Mouse (Mus musculus) lung, embryonic 16.5 days (tissue): ENCODE results near the gene Kcnk5. TPM values are rescaled to one million over a fixed set of nuclear protein-coding genes. Genes with fewer than 3 reads are reported as not detected.

ENCODE experiments used
- ATAC-seq: fragments of 200-750 bp; cut with Nextera tagmentation; 2 replicates; pipeline ENCODE4 v1.8.0; 2017; ENCODE audit warnings: low read depth, mild to moderate bottlenecking, moderate library complexity
- H3K27ac ChIP-seq: fragments of 300-500 bp; sonication (generic); 2 replicates; pipeline ENCODE4 v1.5.1; 2014; ENCODE audit warnings: mild to moderate bottlenecking, control low read depth, low read length
- H3K27me3 ChIP-seq: fragments of 300-500 bp; sonication (generic); 2 replicates; pipeline ENCODE4 v1.6.1; 2014; ENCODE audit warnings: low read depth, low read length, mixed read lengths; ENCODE audit not compliant: control insufficient read depth, insufficient read depth
- H3K36me3 ChIP-seq: fragments of 300-500 bp; sonication (generic); 2 replicates; pipeline ENCODE4 v1.6.1; 2014; ENCODE audit warnings: low read length; ENCODE audit not compliant: control insufficient read depth, insufficient read depth
- H3K4me1 ChIP-seq: fragments of 300-500 bp; sonication (generic); replicated peaks from 2 replicates; pipeline ENCODE4 v1.6.1; 2014; ENCODE audit warnings: low read length, mixed read lengths; ENCODE audit not compliant: control insufficient read depth, insufficient read depth
- H3K4me2 ChIP-seq: fragments of 300-500 bp; sonication (generic); 2 replicates; pipeline ENCODE4 v1.6.1; 2014; ENCODE audit warnings: low read depth, low read length, control low read depth
- H3K4me3 ChIP-seq: fragments of 300-500 bp; sonication (generic); 2 replicates; pipeline ENCODE4 v1.5.1; 2014; ENCODE audit warnings: mild to moderate bottlenecking, low read length, control low read depth
- H3K9ac ChIP-seq: fragments of 300-500 bp; sonication (generic); 2 replicates; pipeline ENCODE4 v1.6.1; 2014; ENCODE audit warnings: low read length, control low read depth
- H3K9me3 ChIP-seq: fragments of 300-500 bp; sonication (generic); 2 replicates; pipeline ENCODE4 v1.6.1; 2016; ENCODE audit warnings: low read length; ENCODE audit not compliant: control insufficient read depth
- WGBS: fragments of 180-500 bp; shearing (Covaris S2); extraction: QIAGEN DNeasy Blood & Tissue Kit; methylation state at CpG from one replicate; pipeline ENCODE4 v1.1.7; 2014; 5-methylcytosine and 5-hydroxymethylcytosine counted together
- polyA plus RNA-seq: library from polyadenylated mRNA; unstranded; fragments of >200 nt; fragmentation: Nextera tagmentation; extraction: Ambion mirVana; gene quantifications from 2 replicates; pipeline ENCODE4 v1.2.1, GENCODE M21; 2015

Kcnk5 gene
- polyA plus RNA-seq, 1 experiment from 2014 or later, result 14.2 TPM

- Histone ChIP-seq H3K4me1 (no peaks in the 10 kb centered on the region), H3K9ac (no peak overlapping the region), H3K4me2 (no peak overlapping the region), H3K36me3 (no peaks in the 10 kb centered on the region), H3K27ac (no peak overlapping the region), H3K4me3 (no peak overlapping the region), H3K9me3 (no peaks in the 10 kb centered on the region), H3K27me3 (no peaks in the 10 kb centered on the region)
- ATAC-seq, result no peak
- 35% methylated on average over 5 of the region's 5 CpGs for WGBS
Observed at GRCm38 (mm10) chr14:20094942-20095341, 86.7 kb downstream of the Kcnk5 start.

GRCm38 (mm10) chr14:20093493-20093892 lies 88.1 kb downstream of the Kcnk5 start:
- Histone ChIP-seq H3K27me3 (no peaks in the 10 kb centered on the region), H3K36me3 (no peaks in the 10 kb centered on the region), H3K9ac (no peak overlapping the region), H3K4me2 (no peak overlapping the region), H3K4me3 (no peak overlapping the region), H3K27ac (no peak overlapping the region), H3K4me1 (no peaks in the 10 kb centered on the region), H3K9me3 (no peaks in the 10 kb centered on the region)
- no peak for ATAC-seq
- 15% methylated on average over 7 of the region's 7 CpGs for WGBS

Other genes starting within 250 kb of the Kcnk5 start
- 69.7 and 71.4 TPM in 2 replicates for gene Gng2, start 204.2 kb downstream of the Kcnk5 start, polyA plus RNA-seq
- 12.4 and 13.1 TPM in 2 replicates for gene Saysd1, start 43.3 kb downstream of the Kcnk5 start, polyA plus RNA-seq
- 0.72 and 0.77 TPM in 2 replicates for gene Kcnk16, start 87.4 kb upstream of the Kcnk5 start, polyA plus RNA-seq
- 18.0 and 22.8 TPM in 2 replicates for gene Nudt13, start 112.9 kb upstream of the Kcnk5 start, polyA plus RNA-seq
- gene Ecd, start 166.3 kb upstream of the Kcnk5 start, polyA plus RNA-seq, result 46.8 and 47.9 TPM in 2 replicates
- gene Fam149b, start 166.4 kb upstream of the Kcnk5 start, polyA plus RNA-seq, result 32.4 and 34.0 TPM in 2 replicates
- 161 and 164 TPM in 2 replicates for gene Dnajc9, start 207.1 kb upstream of the Kcnk5 start, polyA plus RNA-seq
- gene Mrps16, start 211.8 kb upstream of the Kcnk5 start, polyA plus RNA-seq, result 88.8 and 89.0 TPM in 2 replicates